Mouse (Mus musculus) hindbrain, embryonic 12.5 days (tissue): ENCODE measurements around the gene Shroom1. TPM values are rescaled to one million over a fixed set of nuclear protein-coding genes. Genes with fewer than 3 reads are reported as not detected.
A peak's percentile ranks its signal among the peaks of the same experiment; 100 is the strongest.
"Not testable (repeated sequence)": the region's sequence is repeated elsewhere in the genome, so short reads cannot be mapped to it uniquely, and the experiment has no call there.

ENCODE experiments used
- ATAC-seq: fragments of 200-750 bp; cut with Nextera tagmentation; 2 replicates; pipeline ENCODE4 v1.8.0; 2017; ENCODE audit warnings: moderate TSS enrichment; ENCODE audit not compliant: low FRiP score
- H3K27ac ChIP-seq: fragments of 300-500 bp; sonication (generic); 2 replicates; pipeline ENCODE4 v1.5.1; 2016; ENCODE audit warnings: mild to moderate bottlenecking
- H3K27me3 ChIP-seq: fragments of 300-500 bp; sonication (generic); 2 replicates; pipeline ENCODE4 v1.6.1; 2016; ENCODE audit warnings: mild to moderate bottlenecking
- H3K36me3 ChIP-seq: fragments of 300-500 bp; sonication (generic); 2 replicates; pipeline ENCODE4 v1.6.1; 2016; ENCODE audit warnings: mild to moderate bottlenecking
- H3K4me1 ChIP-seq: fragments of 300-500 bp; sonication (generic); 2 replicates; pipeline ENCODE4 v1.6.1; 2016
- H3K4me2 ChIP-seq: fragments of 300-500 bp; sonication (generic); replicated peaks from 2 replicates; pipeline ENCODE4 v1.6.1; 2016; ENCODE audit warnings: mild to moderate bottlenecking
- H3K4me3 ChIP-seq: fragments of 300-500 bp; sonication (generic); 2 replicates; pipeline ENCODE4 v1.5.1; 2016; ENCODE audit warnings: mild to moderate bottlenecking
- H3K9ac ChIP-seq: fragments of 300-500 bp; sonication (generic); 2 replicates; pipeline ENCODE4 v1.6.1; 2016; ENCODE audit warnings: mild to moderate bottlenecking, moderate library complexity
- H3K9me3 ChIP-seq: fragments of 300-500 bp; sonication (generic); replicated peaks from 2 replicates; pipeline ENCODE4 v1.6.1; 2016; ENCODE audit warnings: mild to moderate bottlenecking
- WGBS: fragments of 180-500 bp; shearing (Covaris S2); methylation state at CpG from one replicate; pipeline ENCODE4 v1.1.7; 2016; 5-methylcytosine and 5-hydroxymethylcytosine counted together
- polyA plus RNA-seq: library from polyadenylated mRNA; unstranded; fragments of >200 nt; fragmentation: Nextera tagmentation; extraction: Ambion mirVana; gene quantifications from 2 replicates; pipeline ENCODE4 v1.2.1, GENCODE M21; 2016

Shroom1 gene
- polyA plus RNA-seq: 5.2 and 6.3 TPM in 2 replicates

- H3K4me1 ChIP-seq: peaks cover 7% of the 10 kb centered on the region
- H3K36me3 ChIP-seq: no peaks in the 10 kb centered on the region
- ATAC-seq: peak; percentile 48; the same call in 1 of the 2 replicates
- peak within 1 kb of the TSS; percentile 51 for H3K9ac ChIP-seq
- H3K4me2 ChIP-seq: peak within 1 kb of the TSS; percentile 75
- no peak within 1 kb of the TSS for H3K27ac ChIP-seq
- H3K4me3 ChIP-seq: peak within 1 kb of the TSS; percentile 48
- no peaks in the 10 kb centered on the region for H3K9me3 ChIP-seq
- H3K27me3 ChIP-seq: peaks cover 55% of the 10 kb centered on the region
- 4% methylated on average over 42 of the region's 42 CpGs for WGBS
Measured at GRCm38 (mm10) chr11:53456474-53457371, at the start of gene Shroom1, which contains the start of gene Gm10447. Gene Shroom1 (plus strand): TSS chr11:53457205. Gene Gm10447 (minus strand): TSS chr11:53457110.

- Histone ChIP-seq H3K4me2 (no peak overlapping the region), H3K27ac (no peak overlapping the region), H3K4me1 (no peaks in the 10 kb centered on the region), H3K27me3 (no peaks in the 10 kb centered on the region), H3K4me3 (no peak overlapping the region), H3K9ac (no peak overlapping the region), H3K9me3 (no peaks in the 10 kb centered on the region), H3K36me3 (peaks cover 88% of the 10 kb centered on the region)
- no peak for ATAC-seq
Measured at GRCm38 (mm10) chr11:53411738-53412137, 45.3 kb upstream of the Shroom1 start.

- H3K9ac ChIP-seq: no peak overlapping the region
- no peaks in the 10 kb centered on the region for H3K27me3 ChIP-seq
- WGBS: over 99% methylated on average over 4 of the region's 4 CpGs
- H3K4me3 ChIP-seq: no peak overlapping the region
- H3K4me2 ChIP-seq: no peak overlapping the region
- H3K9me3 ChIP-seq: no peaks in the 10 kb centered on the region
- no peaks in the 10 kb centered on the region for H3K4me1 ChIP-seq
- ATAC-seq: no peak
- no peak overlapping the region for H3K27ac ChIP-seq
- peaks cover 91% of the 10 kb centered on the region for H3K36me3 ChIP-seq
Measured at GRCm38 (mm10) chr11:53413871-53414270, 43.1 kb upstream of the Shroom1 start.

GRCm38 (mm10) chr11:53418048-53418447 is 39.0 kb upstream of the Shroom1 start:
- Histone ChIP-seq H3K4me3 (no peak overlapping the region), H3K9ac (no peak overlapping the region), H3K4me2 (no peak overlapping the region), H3K36me3 (peaks cover 77% of the 10 kb centered on the region), H3K4me1 (no peaks in the 10 kb centered on the region), H3K27ac (no peak overlapping the region), H3K9me3 (no peaks in the 10 kb centered on the region), H3K27me3 (no peaks in the 10 kb centered on the region)
- ATAC-seq: no peak

GRCm38 (mm10) chr11:53423036-53423435 is 34.0 kb upstream of the Shroom1 start, which contains the start of gene Leap2:
Gene Leap2 (minus strand): TSS chr11:53423170.
- no peak for ATAC-seq
- no peak within 1 kb of the TSS for H3K4me2 ChIP-seq
- H3K27ac ChIP-seq: no peak within 1 kb of the TSS
- no peaks in the 10 kb centered on the region for H3K9me3 ChIP-seq
- no peaks in the 10 kb centered on the region for H3K4me1 ChIP-seq
- WGBS: 93% methylated on average over 4 of the region's 4 CpGs
- no peak within 1 kb of the TSS for H3K9ac ChIP-seq
- H3K36me3 ChIP-seq: peaks cover 35% of the 10 kb centered on the region
- H3K27me3 ChIP-seq: no peaks in the 10 kb centered on the region
- H3K4me3 ChIP-seq: no peak within 1 kb of the TSS

- no peaks in the 10 kb centered on the region for H3K9me3 ChIP-seq
- no peak for ATAC-seq
- no peak overlapping the region for H3K4me2 ChIP-seq
- peaks cover 5% of the 10 kb centered on the region for H3K4me1 ChIP-seq
- no peaks in the 10 kb centered on the region for H3K27me3 ChIP-seq
- 80% methylated on average over 2 of the region's 2 CpGs for WGBS
- no peak overlapping the region for H3K27ac ChIP-seq
- H3K36me3 ChIP-seq: peaks cover 32% of the 10 kb centered on the region
- H3K9ac ChIP-seq: no peak overlapping the region
- no peak overlapping the region for H3K4me3 ChIP-seq
Measured at GRCm38 (mm10) chr11:53424826-53425225, 32.2 kb upstream of the Shroom1 start.

- Histone ChIP-seq H3K4me3 (no peak overlapping the region), H3K4me2 (no peak overlapping the region), H3K36me3 (peaks cover 27% of the 10 kb centered on the region), H3K27me3 (no peaks in the 10 kb centered on the region), H3K4me1 (peaks cover 8% of the 10 kb centered on the region), H3K9me3 (no peaks in the 10 kb centered on the region), H3K27ac (no peak overlapping the region), H3K9ac (no peak overlapping the region)
- no peak for ATAC-seq
- 69% methylated on average over 3 of the region's 3 CpGs for WGBS
Measured at GRCm38 (mm10) chr11:53425251-53425650, 31.8 kb upstream of the Shroom1 start.

- Histone ChIP-seq H3K4me2 (no peak overlapping the region), H3K4me3 (no peak overlapping the region), H3K4me1 (peaks cover 8% of the 10 kb centered on the region), H3K27me3 (no peaks in the 10 kb centered on the region), H3K9me3 (no peaks in the 10 kb centered on the region), H3K9ac (no peak overlapping the region), H3K36me3 (peaks cover 26% of the 10 kb centered on the region), H3K27ac (no peak overlapping the region)
- WGBS: 82% methylated on average over 6 of the region's 6 CpGs
- ATAC-seq: no peak
Measured at GRCm38 (mm10) chr11:53425711-53426255, 31.2 kb upstream of the Shroom1 start.

GRCm38 (mm10) chr11:53426914-53427313 is 30.1 kb upstream of the Shroom1 start:
- H3K27ac ChIP-seq, H3K4me2 ChIP-seq, H3K9me3 ChIP-seq, H3K9ac ChIP-seq, ATAC-seq, H3K4me1 ChIP-seq, H3K4me3 ChIP-seq, H3K27me3 ChIP-seq: not testable (repeated sequence)
- WGBS: 90% methylated on average over 3 of the region's 3 CpGs
- H3K36me3 ChIP-seq: peaks cover 19% of the 10 kb centered on the region

- Histone ChIP-seq H3K4me3 (no peak overlapping the region), H3K27ac (no peak overlapping the region), H3K27me3 (no peaks in the 10 kb centered on the region), H3K4me1 (peaks cover 8% of the 10 kb centered on the region), H3K36me3 (peaks cover 15% of the 10 kb centered on the region), H3K9ac (no peak overlapping the region), H3K4me2 (no peak overlapping the region), H3K9me3 (no peaks in the 10 kb centered on the region)
- no peak for ATAC-seq
- 93% methylated on average over 3 of the region's 3 CpGs for WGBS
Measured at GRCm38 (mm10) chr11:53427993-53428715, 28.9 kb upstream of the Shroom1 start.

- no peaks in the 10 kb centered on the region for H3K9me3 ChIP-seq
- no peaks in the 10 kb centered on the region for H3K27me3 ChIP-seq
- no peak overlapping the region for H3K4me3 ChIP-seq
- H3K36me3 ChIP-seq: peaks cover 15% of the 10 kb centered on the region
- 98% methylated on average over 5 of the region's 5 CpGs for WGBS
- H3K27ac ChIP-seq: no peak overlapping the region
- no peak overlapping the region for H3K9ac ChIP-seq
- ATAC-seq: no peak
- H3K4me1 ChIP-seq: peaks cover 8% of the 10 kb centered on the region
- H3K4me2 ChIP-seq: no peak overlapping the region
Measured at GRCm38 (mm10) chr11:53428716-53429057, 28.3 kb upstream of the Shroom1 start.

GRCm38 (mm10) chr11:53429182-53429581 is 27.8 kb upstream of the Shroom1 start:
- Histone ChIP-seq H3K4me2 (peak overlapping the region; percentile 86; the same call in 1 of the 2 replicates), H3K36me3 (peaks cover 15% of the 10 kb centered on the region), H3K4me3 (no peak overlapping the region), H3K9me3 (no peaks in the 10 kb centered on the region), H3K27ac (no peak overlapping the region), H3K9ac (no peak overlapping the region), H3K27me3 (no peaks in the 10 kb centered on the region), H3K4me1 (peaks cover 8% of the 10 kb centered on the region)
- ATAC-seq: no peak
